Mouse (Mus musculus) heart, postnatal 25 days (tissue): ENCODE results near the gene Rab3il1. TPM values are rescaled to one million over a fixed set of nuclear protein-coding genes. Genes with fewer than 3 reads are reported as not detected.

Source experiments
- DNase-seq: peaks from one replicate; pipeline ENCODE4 v3.0.0; 2022; ENCODE audit warnings: low spot score
- intact Hi-C: fragments of 180-260 bp; cut with DNase I; formaldehyde crosslinking; loops from one replicate; pipeline ENCODE4 v1.15.1; 2025
- total RNA-seq, 2 experiments: library from RNA; stranded (reverse); gene quantifications; 2 replicates each; pipeline ENCODE4 v1.2.3; 2021

Rab3il1 gene
- total RNA-seq, 2 experiments from 2014 or later: 8.9 to 9.3 TPM

DNA sequence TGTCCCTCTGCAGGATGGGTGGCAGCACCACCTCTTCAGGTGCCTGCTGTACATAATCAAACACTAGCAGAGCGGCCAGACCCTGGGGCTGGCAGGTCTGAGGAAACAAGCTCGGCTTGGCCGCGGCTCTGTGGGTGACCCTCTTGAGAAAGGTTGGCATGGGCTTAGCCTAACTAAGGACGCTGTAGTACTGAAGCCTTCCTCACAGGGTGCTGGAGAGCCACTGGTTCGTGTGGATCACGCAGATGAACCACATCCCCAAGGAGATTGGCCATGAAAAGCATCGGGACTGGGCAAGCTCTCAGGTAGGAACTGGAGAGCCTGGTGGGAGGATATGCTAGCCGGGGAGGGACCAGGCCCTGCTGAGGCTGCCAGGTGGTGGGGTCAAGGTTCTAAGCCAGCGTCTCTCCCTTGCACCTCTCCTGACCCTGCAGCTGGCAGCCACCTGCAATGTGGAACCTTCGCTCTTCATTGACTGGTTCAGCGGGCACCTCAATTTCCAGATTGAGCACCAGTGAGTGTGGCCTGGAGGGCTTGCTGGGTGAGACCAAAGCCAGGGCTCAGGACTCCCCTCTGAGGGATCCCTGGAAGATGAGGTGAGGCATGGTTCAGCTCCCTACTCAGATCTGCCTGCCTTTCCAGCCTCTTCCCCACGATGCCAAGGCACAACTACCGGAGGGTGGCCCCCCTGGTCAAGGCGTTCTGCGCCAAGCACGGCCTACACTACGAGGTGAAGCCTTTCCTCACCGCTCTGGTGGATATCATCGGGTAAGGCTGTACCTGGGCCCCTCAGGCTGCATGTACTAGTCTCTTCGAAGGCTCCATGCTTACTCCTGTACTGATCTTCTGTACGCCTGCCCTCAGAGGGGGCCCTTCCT is 54.6 kb downstream of the Rab3il1 start:
- intact Hi-C loops: no loop called here

DNA sequence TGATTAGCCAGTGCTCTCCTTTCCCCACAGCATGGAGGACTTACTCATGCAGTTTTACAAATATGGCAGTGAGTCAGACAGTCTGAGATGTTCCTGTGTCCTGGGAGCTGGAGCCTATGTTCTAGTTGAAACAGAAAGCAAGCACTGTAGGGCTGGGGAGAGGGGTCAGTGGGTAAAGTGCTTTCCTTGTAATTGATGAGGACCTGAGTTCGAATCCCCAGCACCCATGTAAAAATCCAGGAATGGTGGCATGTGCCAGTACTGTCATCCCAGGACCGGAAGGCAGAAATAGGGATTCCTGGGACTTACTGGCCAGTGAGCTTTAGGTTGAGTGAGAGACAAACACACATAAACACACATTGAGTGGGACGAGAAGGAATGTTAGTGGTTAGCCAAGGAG is 55.2 kb downstream of the Rab3il1 start:
- intact Hi-C loops: no loop called here

More for the DNA sequence above, 54.6 kb downstream of the Rab3il1 start:
- no peak for DNase-seq

DNA sequence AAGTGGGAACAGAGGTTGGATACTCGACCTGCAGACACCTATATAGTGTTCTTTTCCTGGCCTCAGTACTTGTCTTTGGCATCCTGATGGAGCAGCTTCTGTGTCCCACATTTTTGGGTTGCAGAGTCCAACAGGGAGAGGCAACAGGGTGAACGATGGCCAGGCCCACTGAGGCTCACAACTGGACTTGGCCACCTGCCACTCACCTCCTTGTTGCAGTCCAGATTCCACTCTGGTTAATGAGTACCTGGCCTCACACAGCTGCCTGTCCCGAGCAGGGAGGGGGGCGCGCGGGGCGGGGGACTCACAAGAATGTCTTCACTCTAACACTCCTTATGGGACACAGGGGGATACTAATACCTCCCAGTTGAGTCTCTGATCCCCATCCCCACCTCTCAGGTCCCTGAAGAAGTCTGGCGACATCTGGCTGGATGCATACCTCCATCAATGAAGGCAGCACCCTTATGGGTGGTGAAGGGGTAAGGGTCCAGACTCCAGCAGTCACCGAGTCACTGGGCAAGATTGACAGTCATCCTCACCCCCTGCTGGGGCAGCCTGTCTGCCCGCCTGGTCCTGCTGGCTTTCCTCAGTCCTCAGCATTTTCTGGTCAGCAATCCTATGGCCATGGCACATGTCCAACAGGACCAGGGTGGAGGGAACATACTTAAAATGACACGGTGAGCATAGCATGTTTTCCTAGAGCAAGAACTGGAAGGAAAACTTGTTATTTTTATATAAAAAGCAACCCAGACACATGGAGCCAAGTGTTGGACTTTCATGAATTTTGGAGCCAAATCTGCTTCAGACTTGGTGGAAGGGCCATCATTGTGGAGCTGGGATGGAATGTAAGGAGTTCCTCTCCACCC is 56.2 kb downstream of the Rab3il1 start:
- DNase-seq: no peak
- intact Hi-C loops: no loop called here

More for the DNA sequence above, 55.2 kb downstream of the Rab3il1 start:
- DNase-seq: no peak

DNA sequence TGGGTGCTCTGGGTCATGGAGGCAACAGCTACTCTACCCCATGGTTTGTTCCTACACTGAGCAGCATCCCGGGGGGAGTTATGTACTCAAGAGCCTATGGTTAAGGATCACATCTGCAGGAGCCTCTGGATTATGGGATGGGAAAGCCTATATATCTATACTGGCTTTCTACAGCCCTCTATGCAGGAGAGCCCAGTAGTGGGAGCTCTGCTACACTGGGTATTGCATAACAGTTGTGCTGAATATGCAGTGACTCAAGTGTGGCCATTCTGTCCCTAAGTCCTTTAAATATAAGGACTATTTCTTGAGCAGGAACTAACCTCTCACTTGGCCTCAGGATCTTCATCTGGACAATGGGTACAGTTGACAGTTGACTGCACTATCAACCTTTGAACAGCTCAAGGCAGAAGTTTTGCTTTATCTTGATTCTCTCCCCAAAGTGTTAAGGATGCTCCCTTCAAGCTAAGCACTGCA is 56.9 kb downstream of the Rab3il1 start:
- intact Hi-C loops: no loop called here
- DNase-seq: no peak

DNA sequence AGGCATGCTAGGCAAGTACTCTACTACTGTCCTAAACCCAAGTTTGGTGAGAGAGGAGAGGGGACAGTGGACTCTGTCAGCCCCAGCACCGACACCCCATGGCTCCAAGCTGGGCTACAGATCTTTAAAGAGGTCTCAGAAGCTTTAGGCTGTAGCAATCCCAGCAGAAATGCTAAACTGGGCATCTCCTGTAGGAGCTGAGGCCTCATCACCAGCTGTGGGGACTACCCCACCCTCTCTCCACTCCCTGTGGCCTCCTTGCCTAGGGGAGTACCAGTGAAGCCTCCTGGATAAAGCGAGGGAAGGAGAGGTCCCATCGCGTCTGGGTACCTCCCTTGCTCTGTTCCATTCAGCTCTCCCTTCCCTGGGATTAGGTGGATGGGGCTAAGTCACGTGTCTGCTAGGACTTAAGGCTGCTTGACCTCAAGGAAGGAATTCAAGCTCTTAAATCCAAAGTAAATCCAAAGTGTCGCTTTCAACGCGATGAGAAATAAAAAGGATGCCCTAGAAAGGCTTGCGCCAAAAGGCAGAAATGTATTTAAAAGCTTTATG is 57.5 kb downstream of the Rab3il1 start:
- intact Hi-C loops: no loop called here
- DNase-seq: no peak

DNA sequence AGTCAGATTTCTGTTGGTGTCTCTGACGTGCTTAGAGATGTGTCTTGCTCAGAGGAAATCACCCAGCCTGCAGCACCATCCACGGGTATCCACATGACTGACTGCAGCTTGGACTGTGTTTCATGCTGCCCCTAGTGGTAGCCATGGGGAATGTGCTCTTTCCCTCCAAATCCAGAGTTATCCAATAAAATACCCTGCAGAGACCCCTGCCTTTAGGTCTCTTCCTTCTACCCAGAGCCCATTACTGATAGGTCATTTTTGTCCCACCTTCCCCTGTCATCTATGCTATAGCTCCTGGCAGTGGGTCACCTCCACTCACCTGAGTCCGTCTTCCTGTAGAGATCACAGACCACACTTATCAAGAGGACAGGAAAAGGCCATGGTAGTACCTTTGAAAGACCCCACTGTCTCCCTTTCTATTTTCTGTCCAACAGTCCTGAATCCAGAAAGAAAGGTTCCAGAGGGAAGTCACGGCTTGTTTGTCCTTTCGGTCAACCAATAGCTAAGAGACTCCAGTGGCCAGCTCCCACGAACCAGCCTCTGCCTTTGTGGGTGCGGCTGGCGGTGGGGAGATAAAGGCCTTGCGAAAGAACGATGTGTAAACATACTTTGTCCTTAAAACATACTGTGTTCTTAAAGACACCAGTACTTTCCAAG is 58.6 kb downstream of the Rab3il1 start:
- intact Hi-C loops: no loop called here

DNA sequence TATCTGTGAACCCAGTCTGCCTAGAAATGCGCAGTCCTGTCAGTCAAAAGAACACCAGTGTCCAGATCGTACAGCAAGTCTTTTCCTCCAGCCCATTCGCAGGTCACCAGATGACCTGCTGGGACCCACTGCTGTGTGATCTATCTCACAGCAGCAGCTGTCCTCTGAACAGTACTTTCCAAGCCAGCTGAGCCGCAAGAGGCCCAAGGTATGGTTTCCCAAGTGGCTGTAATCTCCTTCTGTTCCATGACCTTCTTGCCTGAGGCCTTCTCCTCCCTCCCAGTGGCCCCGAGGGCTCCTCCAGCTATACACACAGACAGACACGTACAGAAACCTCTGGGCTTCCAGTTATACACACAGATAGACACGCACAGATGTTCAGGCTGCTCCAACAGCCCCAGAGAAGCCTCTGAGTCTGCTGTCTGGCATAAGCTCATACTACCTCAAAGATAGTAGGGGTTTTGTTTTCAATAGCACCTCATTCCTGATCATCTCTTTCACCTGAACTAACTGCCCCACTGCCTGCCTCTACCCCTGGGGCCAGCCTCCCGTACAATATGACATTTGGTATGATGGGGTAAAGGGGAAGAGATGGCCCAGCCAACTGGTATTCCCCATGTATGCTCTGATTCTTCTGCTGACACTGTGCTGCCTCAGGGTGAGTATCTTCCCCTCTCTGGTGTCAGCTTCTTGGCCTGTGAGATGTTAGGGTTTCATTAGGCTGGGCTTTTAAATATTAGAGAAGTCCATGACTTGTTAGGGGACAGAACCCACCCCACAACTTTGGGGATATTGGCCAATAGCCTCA is 59.5 kb downstream of the Rab3il1 start:
- no peak for DNase-seq
- intact Hi-C loops: no loop called here

More for the DNA sequence above, 58.6 kb downstream of the Rab3il1 start:
- DNase-seq: peak; percentile 62

DNA sequence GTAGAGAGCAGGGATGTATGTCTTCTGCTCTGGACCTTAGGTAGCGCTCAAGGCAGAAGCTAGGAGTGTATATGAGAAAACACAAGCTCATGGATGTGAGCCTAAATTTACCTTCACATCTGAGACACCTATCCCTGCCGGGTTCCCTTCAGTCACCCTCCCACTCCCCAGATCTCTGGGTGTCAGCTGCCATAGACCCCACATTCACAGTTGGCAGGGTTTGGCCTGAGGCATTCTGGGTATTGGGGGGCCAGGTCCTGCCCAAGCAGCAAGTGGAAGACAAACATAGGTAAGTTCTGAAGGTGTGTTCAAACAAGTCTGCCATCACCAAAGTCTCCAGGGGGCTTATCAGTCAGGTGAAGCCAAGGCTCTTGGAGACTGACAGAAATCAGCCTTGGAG is 60.2 kb downstream of the Rab3il1 start:
- no peak for DNase-seq
- intact Hi-C loops: no loop called here

DNA sequence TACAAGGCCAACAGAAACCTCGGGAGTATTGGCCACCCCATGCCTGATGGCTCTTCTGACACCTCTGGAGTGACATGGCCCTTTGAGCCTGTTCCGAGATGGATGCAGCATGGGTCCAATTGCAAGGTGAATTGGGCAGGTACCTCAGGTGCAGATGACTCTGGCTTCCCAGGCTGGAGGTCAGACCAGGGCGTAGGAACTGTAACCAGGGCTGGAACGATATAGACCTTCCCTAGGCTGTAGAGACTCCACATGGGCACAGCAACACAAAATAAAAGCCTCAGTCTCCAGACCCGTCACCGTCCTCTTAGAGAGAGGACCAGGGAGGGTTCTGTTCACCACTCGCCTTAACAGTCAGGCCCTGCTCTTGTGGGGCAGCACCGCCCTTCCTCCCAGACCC is 60.8 kb downstream of the Rab3il1 start:
- DNase-seq: no peak
- intact Hi-C loops: no loop called here

DNA sequence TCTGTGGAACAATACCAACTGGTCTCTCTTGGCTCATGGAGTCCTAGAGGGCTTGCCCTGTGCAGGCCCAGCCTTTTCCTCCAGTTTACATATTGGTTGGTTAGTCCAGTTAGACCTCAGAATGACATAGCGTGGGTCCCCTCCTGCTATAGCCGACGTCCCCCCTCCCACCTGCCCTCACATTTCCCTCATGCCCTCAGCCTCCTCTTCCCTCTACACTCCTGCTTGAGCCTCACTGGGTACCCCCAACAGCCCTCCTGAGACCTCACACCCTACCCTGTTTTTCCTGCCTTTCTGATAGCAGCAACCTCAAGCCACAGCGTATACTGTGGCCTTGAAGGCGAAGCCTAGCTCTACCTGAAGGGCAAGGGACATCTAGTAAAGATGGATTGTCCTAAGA is 61.4 kb downstream of the Rab3il1 start:
- intact Hi-C loops: no loop called here
- no peak for DNase-seq

DNA sequence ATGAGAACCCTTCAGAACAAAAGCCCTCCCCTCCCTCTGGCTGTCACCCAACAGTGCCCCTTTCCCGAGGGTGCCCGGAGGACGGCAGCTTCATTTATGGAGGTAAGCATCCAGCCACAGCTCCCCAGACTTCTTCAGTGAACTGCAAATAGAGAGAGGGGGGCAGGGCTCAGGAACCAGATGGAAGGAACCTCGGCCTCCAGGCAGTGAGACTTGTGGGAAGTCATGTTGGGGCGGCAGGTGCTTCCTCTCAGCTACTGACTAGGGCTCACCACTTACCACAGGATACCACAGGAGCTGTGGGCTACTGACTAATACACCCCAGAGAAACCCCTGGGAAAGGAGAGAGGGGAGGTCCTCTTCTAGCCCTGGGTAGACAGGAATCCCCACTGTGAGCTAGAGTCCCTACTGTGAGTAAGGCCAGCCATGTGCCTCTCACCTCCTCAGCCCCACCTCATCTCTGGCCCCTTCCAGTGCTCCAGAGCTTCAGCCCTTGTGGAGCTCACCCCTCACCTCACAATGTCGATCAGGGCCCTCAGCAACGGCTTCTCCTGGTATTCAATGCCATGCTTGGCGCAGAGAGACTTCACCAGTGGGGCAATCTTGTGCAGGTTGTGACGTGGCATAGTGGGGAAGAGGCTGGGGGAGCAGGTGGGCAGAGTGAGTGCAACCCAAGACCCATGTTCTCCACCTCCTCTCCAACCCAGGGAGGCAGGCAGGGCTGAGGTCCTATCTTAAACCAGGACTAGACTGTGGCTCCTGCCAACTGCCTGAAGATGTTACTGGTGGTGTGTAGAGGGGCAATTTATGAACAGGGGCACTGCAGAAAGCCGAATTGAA is 62.9 kb downstream of the Rab3il1 start:
- intact Hi-C loops: no loop called here

DNA sequence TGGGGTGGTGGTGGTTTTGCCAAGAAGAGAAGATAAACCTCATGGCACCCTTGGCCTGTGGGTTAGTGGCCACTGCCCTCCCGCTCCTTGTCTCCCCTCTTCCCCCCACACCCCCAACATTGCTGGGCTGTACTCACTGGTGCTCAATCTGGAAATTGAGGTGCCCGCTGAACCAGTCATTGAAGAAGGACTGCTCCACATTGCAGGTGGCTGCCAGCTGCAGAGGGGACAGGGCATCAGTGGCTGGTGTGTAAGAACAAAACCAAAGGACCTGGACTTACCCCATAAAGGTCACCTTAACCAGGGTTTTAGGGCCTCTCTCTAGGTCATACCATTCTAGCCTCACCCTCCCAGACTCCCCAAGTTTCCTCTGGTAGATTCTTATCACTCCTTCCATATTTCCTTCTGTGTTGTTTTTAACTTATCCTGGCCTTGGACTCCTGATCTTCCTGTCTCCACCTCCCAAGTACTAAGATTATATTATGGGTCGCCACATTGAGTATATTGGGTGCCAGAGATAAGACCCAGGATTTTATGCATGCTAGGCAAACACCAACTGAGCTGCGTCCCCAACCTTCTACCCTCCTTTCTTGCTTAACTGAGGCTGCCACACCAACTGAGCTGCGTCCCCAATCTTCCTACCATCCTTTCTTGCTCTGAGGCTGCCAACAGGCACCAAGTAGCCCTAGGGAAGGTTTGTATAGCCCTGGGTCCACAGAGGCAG is 64.2 kb downstream of the Rab3il1 start:
- intact Hi-C loops: no loop called here
- DNase-seq: no peak

More for the DNA sequence above, 62.9 kb downstream of the Rab3il1 start:
- no peak for DNase-seq

DNA sequence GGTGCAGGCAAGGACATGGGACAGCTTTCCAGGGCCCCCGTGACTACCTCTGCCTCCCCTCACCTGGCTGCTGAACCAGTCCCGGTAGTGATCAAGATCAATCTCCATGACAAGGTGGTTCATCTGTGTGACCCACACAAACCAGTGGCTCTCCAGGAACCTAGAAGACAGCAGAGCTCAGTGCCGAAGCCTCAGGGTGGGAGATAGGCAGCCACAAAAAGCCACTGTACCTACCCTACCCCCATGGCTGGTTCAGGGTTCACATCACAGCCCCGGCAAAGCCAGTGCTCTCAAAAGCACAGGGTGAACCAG is 64.7 kb downstream of the Rab3il1 start:
- no peak for DNase-seq
- intact Hi-C loops: no loop called here

DNA sequence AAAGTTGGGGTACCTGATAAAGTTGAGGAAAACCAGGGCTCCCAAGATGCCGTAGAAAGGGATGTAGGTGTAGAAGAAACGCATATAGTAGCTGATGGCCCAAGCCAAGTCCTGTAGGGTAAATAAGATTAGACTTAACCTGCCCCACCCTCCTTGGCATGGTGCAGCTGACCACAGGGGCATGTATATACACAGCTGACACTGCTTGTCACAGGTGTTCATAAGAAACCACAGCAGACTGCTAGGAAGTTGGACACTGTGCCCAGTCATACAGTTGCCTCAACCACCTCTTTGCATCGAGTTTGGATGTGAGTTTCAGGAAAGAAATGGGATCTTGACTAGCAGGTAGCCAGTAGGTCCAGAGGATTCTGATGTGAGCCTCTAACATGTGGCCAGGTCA is 65.0 kb downstream of the Rab3il1 start:
- intact Hi-C loops: no loop called here
- DNase-seq: no peak

DNA sequence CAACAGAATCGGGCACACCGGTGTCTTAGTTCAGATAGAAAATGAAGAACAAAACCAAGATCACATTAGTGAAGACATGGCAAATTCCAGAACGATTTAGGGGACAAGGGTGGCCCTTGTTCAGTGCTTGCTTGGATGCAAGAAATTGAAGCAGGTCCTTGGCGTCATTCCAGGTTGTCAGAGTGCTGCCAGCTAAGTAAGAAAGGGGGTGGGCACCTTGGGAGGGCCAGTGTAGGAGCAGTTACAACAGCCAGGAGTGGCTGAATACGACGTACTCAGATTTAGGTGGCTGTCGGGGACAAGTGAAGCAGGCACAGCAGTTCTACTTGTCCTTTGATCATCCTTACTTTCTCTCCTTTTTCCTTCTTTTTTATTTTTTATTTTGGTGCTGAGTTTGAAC is 66.2 kb downstream of the Rab3il1 start:
- no peak for DNase-seq
- intact Hi-C loops: no loop called here

DNA sequence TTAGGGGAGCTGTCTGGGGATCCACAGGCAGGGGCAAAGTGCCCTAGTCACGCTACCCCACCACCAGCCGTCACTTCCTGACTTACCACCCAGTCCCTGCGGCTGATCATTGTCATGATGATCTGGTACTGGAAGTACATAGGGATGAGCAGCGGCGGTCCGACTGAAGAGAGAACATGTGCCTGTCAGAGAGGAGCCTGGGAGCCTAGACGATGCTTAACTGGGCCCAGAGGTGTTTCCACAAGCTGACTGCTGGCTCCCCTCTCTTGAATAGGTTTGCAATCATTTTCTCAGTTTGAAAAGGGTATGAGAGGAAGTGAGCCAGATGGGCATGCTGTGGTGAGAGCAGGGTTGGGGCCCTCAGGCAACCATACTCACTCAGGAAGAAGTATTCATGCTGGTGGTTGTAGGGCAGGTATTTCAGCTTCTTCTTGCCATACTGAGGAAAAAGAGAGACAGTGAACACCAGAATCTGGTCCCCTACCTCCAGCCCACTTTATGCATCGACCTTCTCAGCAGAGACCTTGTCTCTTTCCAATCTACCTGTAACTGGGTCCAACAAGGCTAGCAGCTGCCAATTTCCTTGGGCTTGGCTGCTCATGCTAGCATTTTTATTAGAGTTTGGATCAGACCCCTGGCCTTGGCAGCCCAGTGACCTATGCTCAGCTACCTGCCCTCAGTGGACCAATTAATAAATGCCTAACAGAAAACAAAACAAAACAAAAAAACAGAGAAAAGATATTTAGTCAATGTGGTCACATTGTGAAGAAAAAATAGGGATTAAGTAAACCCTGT is 68.9 kb downstream of the Rab3il1 start:
- no peak for DNase-seq
- intact Hi-C loops: no loop called here

DNA sequence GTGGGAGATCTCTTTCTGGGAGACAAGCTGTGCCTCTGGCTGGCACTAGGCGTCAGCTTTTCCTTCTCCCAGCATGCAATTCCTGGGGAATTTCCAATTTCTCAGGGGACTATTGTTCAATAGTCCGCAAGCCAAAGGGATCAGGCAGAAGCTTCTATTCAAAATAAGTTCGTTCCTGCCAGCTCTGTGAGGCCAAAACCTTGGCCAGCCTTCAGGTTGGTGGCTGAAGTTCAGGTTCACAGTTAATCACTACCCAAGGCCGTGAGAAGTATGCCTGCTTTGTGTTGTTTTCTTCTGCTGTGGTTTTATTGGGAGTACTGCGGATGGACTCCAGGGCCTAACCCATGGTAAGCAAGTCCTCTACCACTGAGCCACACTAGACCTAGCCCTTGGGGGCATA is 69.7 kb downstream of the Rab3il1 start:
- intact Hi-C loops: no loop called here
- no peak for DNase-seq
